Mouse (Mus musculus) left cerebral cortex, postnatal 25 days (tissue): ENCODE results near the gene Txndc17. TPM values are rescaled to one million over a fixed set of nuclear protein-coding genes. Genes with fewer than 3 reads are reported as not detected.

Experiments
- DNase-seq, 2 experiments: peaks; one replicate each; pipeline ENCODE4 v3.0.0; 2022; ENCODE audit warnings: low spot score in 2 of 2, mixed read lengths in 1 of 2
- intact Hi-C: fragments of 180-260 bp; cut with DNase I; formaldehyde crosslinking; loops from one replicate; pipeline ENCODE4 v1.15.1; 2025
- total RNA-seq, 2 experiments: library from RNA; stranded (reverse); gene quantifications; 2 replicates each; pipeline ENCODE4 v1.2.3; 2021

Txndc17 gene
- total RNA-seq, 2 experiments from 2014 or later, result 30.6 to 32.3 TPM

DNA sequence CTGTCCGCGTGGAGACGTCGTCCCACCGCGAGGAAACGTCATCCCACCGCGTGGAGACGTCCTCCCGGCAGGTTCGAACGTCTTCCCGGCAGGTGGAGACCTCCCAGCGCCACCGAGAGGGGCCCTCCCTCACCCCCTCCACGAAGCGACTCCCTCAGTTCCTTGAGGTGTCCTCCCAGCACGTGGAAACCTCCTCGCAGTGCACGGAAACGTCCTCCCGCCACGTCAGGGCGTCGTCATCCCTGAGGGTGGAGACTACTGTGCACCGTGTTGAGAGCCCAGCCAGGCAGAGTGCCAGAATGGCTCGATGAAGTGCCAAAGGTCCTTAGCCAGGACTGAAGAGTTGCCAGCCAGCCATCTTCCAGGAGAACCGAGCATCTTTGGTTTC lies 8.1 kb downstream of the Txndc17 start, which contains the start of gene Med31:
Gene Med31, minus strand, starts transcription at position 183 of the 388 bp plus-strand sequence.
- peak; percentile 72 to 81 for DNase-seq
- intact Hi-C loops, result no loop called here

DNA sequence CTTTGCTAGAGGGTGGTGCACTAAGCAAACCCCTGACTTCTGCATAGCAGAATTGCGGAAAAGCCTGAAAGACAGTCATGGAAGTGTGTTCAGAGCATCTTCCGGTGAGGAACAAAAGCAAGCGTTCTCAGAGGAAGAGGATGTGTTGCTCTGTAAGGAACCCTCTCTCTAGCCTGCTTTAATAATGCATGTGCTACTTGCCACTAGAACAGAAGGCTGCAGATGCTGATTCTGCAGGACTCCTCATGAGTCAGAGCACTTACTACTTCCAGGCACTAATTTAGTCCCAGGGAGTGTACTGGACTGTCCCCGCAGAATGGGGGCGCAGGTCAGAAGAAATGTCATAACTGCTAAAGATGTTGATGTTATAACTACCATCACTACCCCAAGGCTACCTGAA lies 9.8 kb downstream of the Txndc17 start:
- intact Hi-C loops, result no loop called here
- DNase-seq, result peak in 1 of 2 experiments; percentile 46

- intact Hi-C loops, result loop anchor here (5.0 kb wide), 2 partner anchors 121 to 341 kb away; no protein-coding TSS in a partner anchor
- DNase-seq, result peak; percentile 59 to 73
Measured at GRCm38 (mm10) chr11:72221278-72221677, 13.9 kb downstream of the Txndc17 start.

- intact Hi-C loops, result loop anchor here (5.0 kb wide), 2 partner anchors 119 to 339 kb away; no protein-coding TSS in a partner anchor
Measured at GRCm38 (mm10) chr11:72223414-72223813, 16.1 kb downstream of the Txndc17 start.

DNA sequence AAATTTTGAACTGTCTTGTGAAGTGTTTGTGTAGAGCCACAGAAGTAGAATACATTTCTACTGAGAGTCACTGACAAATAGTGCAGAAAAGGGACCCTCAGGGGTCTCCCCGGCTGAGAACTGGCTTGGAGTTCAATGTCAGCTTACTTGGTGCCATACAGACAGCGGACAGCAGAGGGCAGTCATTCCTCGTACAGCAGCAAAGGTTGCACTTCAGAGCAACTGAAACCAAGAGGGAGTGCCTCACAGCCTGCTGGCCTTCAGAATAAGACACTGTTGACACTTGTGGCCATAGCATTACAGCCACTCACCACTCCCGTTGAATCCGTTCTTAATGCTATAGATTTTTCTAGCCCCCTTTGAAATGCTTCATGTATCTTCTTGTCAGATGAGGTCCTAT lies 17.5 kb downstream of the Txndc17 start:
- DNase-seq, result peak; percentile 79 to 84
- intact Hi-C loops, result loop anchor here (2.0 to 5.0 kb wide), 5 partner anchors 42 to 337 kb away; partner anchors contain the start of gene Slc13a5

More at GRCm38 (mm10) chr11:72223414-72223813, 16.1 kb downstream of the Txndc17 start:
- DNase-seq, result no peak

- intact Hi-C loops, result no loop called here
- peak in 1 of 2 experiments; percentile 29 for DNase-seq
Measured at GRCm38 (mm10) chr11:72226020-72226791, 18.9 kb downstream of the Txndc17 start.

DNA sequence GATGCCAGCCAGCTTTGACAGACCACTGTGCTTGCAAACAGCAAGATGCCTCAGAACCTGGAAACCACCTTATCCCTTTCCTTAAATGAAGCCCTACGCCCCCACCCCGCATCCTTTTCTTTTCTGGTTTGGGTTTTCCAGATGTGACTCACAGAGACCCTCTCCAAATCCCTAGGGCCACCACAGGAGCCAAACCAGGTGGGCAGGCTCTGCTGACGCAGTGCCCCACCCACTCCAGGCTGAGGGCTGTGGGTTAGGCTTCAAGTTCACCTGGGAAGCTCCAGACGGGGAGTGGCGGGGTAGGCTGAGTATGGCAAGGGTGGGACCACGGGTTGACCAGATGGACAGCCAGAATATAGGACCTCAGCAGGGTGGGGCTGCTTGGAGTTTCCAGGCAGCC lies 19.6 kb downstream of the Txndc17 start:
- no peak for DNase-seq
- intact Hi-C loops, result no loop called here

DNA sequence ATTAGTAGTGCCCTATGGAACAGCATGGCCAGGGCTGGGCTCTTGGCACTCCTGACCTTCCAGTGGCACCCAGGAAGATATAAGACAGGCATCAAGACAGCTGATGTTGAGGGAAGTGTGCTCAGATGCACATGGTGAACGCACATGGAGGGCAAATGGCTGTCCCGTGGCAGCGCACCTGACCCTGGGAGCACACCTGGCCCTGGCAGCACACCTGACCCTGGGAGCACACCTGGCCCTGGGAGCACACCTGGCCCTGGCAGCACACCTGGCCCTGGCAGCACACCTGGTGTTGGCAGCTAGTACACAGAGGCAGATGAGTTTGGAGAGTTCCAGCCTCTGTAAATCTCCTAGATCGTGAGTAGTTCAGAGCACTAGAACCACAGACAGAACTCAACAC lies 21.2 kb downstream of the Txndc17 start:
- no peak for DNase-seq
- intact Hi-C loops, result no loop called here

GRCm38 (mm10) chr11:72232068-72232467 lies 24.7 kb downstream of the Txndc17 start:
- intact Hi-C loops, result no loop called here
- DNase-seq, result no peak

DNA sequence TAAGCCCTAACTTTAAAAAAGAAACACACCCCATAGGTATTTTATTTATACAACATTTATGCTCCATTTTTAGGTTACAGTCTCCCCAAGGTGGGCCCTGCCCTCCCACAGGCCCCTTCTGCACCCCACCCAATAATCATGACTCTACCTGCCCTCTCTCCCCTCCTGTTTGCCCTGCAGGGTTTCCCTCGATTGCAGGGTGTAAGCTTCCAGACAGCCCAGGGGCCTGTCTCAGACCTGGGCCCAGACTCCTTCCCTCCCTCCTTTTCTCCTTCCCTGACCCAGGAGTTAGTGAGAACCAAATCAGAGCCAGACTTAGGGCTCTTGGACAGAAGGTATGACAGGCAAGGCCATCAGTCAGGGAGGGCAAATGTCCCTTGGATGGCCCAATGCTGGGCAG lies 25.6 kb downstream of the Txndc17 start:
- intact Hi-C loops, result no loop called here
- no peak for DNase-seq

GRCm38 (mm10) chr11:72234013-72234412 lies 26.7 kb downstream of the Txndc17 start:
- peak; percentile 25 to 60 for DNase-seq
- intact Hi-C loops, result no loop called here

DNA sequence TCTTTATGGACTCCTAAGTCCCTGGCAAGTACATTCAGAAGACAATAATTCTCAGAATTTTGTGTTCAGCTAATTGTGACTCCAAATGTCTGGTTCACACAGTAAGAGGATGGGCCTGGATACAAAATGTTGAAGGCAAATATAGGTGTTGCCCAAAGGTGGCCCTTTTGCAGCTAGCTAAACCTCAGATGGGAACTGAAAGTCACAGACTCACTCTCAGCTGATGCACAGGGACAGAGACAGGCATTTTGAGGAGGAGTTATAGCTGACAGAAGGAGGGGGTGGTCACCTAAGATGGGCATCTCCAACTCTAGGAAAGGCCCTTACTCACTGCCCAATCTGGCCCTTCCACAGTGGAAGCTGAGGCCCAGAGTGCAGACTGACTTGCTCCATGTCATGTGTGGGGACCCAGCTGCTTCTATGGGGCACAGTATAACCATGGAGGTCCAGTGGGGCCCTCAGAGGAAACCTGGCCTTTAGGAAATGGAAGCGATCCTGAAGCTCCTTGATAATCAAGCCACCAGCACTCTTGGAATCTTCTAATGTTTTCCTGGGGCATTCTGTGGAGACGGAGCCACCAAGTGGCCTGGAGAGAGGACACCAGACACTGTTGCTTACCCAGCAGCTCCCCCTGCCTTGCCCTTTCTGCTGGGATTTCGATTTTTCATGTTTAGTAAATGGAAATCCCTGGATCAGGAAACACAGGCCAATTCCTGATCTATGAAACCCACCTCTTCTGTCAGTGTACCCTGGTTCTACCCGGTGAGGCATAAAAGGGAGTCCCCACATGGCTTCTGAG lies 32.9 kb downstream of the Txndc17 start:
- intact Hi-C loops, result no loop called here
- DNase-seq, result no peak

DNA sequence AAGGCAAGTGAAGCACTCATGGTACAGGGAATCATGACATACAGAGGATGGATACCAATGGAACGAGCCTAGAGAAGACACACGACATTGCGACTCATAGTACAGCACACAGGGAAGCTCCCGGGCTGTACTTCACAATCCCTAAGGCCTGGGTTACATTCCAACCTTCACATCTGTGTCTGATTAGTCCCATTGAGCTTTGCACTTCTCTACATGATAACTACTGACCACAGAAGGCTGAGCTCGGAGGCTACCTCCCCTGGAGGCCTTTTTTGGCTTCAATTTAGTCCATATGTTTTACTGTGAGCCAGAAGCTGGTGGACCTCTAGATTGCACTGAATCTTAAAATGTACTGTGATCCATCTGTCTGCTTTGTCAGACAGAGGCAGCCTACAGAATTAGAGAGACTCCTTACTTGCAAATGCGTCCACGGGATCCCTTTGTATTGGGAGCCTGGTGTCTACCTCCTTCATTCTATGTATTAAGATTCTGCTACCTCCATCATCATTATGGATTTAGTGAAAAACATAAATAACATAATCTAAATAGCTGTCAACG lies 37.9 kb downstream of the Txndc17 start:
- DNase-seq, result peak; percentile 21 to 76
- intact Hi-C loops, result no loop called here

DNA sequence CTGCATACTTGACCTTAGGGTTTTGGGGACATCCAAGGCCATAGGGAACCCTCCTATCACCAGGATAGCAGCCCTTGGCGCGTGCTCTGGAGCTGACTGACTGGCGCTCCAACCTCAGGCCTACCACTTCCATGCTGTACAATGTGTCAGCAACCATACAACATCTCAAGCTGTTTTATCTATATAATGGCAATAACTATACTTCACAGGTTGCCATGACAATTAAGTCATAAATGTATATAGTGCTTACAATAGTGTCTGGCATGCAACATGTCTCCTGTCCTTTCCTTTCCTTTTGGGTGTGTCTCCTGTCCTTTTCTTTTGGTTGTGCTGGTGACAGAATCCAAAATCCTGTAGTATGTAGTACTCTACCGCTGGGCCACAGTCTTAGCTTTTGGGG lies 48.3 kb downstream of the Txndc17 start:
- no peak for DNase-seq
- intact Hi-C loops, result no loop called here

DNA sequence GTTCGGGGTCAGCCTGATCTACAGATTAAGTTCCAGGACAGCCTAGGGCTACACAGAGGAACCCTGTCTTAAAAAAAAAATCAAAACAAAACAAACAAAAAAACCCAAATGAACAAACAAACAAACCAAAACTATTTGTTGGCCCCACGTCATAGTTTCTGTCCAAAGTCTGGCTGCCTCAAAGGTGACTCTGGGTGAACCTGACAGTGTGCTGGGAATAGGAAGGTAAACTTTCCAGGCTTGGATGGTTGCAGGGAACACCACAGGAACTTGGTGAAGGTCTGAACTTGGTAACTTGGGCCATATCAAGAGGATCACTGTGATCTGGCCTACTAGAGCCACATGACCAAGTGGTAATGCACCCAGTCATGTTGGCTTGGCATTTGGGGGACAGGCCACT lies 49.1 kb downstream of the Txndc17 start:
- intact Hi-C loops, result no loop called here
- no peak for DNase-seq

Other genes with a start within 250 kb of the Txndc17 start
- under 1 TPM in 1 of 2 experiments, not detected in 1; 0.14 TPM for gene Aipl1, start 170.0 kb upstream of the Txndc17 start, total RNA-seq
- gene Pimreg, start 165.5 kb upstream of the Txndc17 start, total RNA-seq, result under 1 TPM; 0.25 to 0.53 TPM
- gene Pitpnm3, start 71.8 kb upstream of the Txndc17 start, total RNA-seq, result 10 to 100 TPM; 72.4 to 78.6 TPM
- gene Gm43951, start 707 bp upstream of the Txndc17 start, total RNA-seq, result 10 to 100 TPM; 11.9 to 13.5 TPM
- 10 to 100 TPM; 29.7 to 30.1 TPM for gene 4933427D14Rik, start 88 bp upstream of the Txndc17 start, total RNA-seq
- gene Med31, start 8.0 kb downstream of the Txndc17 start, total RNA-seq, result 10 to 100 TPM; 12.1 to 15.9 TPM
- gene Slc13a5, start 59.7 kb downstream of the Txndc17 start, total RNA-seq, result 10 to 100 TPM; 18.0 to 19.6 TPM
- gene Xaf1, start 94.1 kb downstream of the Txndc17 start, total RNA-seq, result 1 to 10 TPM; 3.9 TPM
- gene Fbxo39, start 106.9 kb downstream of the Txndc17 start, total RNA-seq, result not detected
- gene Tekt1, start 154.9 kb downstream of the Txndc17 start, total RNA-seq, result 1 to 10 TPM; 2.1 to 2.6 TPM
- gene Smtnl2, start 204.2 kb downstream of the Txndc17 start, total RNA-seq, result 1 to 10 TPM in 1 of 2 experiments, under 1 TPM in 1; 0.96 to 1.4 TPM
- not detected for gene Ggt6, start 228.0 kb downstream of the Txndc17 start, total RNA-seq
- gene Mybbp1a, start 233.8 kb downstream of the Txndc17 start, total RNA-seq, result 10 to 100 TPM; 49.4 to 54.6 TPM